Mouse (Mus musculus): ENCODE data around the gene Vmn1r218. TPM values are rescaled to one million over a fixed set of nuclear protein-coding genes. Genes with fewer than 3 reads are reported as not detected.
"Not testable (repeated sequence)": the region's sequence is repeated elsewhere in the genome, so short reads cannot be mapped to it uniquely, and the experiment has no call there.

Gene Vmn1r218
- polyA plus RNA-seq, 1 experiment from 2014 or later = not detected

DNA sequence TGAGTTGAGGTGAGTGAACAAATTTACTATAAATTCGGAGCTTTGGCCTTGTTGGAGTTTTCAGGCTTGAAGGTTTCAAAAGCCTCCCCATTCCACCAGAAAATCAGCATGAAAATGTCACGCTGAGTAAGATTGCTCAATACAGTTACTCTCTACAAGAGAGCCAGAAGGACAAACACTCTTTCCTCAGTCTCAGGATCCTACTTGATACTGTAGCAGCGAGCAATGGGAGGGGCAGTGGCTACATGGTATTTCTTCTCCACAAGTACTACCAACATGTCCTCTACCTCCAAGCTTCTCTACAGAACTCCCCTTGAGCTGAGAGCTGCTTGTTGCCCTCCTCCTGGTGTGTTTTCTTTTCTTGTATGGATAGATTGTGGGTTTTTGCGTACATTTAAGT lies 33.5 kb downstream of the Vmn1r218 start:
- H3K9ac ChIP-seq (ENCODE audit: low read length); H3K4me1 ChIP-seq (ENCODE audit: control insufficient read depth in 2 of 2, insufficient read depth in 2 of 2, low read length in 2 of 2); H3K36me3 ChIP-seq (ENCODE audit: control insufficient read depth, insufficient read depth, low read length); H3K9me3 ChIP-seq (ENCODE audit: control insufficient read depth, low read length); H3K27me3 ChIP-seq (ENCODE audit: control insufficient read depth, insufficient read depth, low read length); H3K4me3 ChIP-seq (ENCODE audit: control insufficient read depth in 1 of 2, insufficient read depth in 1 of 2, low read depth in 1 of 2, low read length in 2 of 2); ATAC-seq (ENCODE audit: insufficient number of reproducible peaks, insufficient read depth, low FRiP score, low read depth); H3K4me2 ChIP-seq (ENCODE audit: low read length); H3K27ac ChIP-seq (replicated peaks in 1 of 2; ENCODE audit: control insufficient read depth in 1 of 2, insufficient read depth in 1 of 2, low read depth in 2 of 2, low read length in 2 of 2): not testable (repeated sequence)
- WGBS = 85% methylated on average over 4 of the region's 4 CpGs

- Histone ChIP-seq H3K27ac (replicated peaks in 1 of 2; ENCODE audit: control insufficient read depth in 1 of 2, insufficient read depth in 1 of 2, low read depth in 2 of 2, low read length in 2 of 2) (no peak within 1 kb of the TSS), H3K4me1 (ENCODE audit: control insufficient read depth in 2 of 2, insufficient read depth in 2 of 2, low read length in 2 of 2) (no peaks in the 10 kb centered on the region), H3K36me3 (ENCODE audit: control insufficient read depth, insufficient read depth, low read length) (no peaks in the 10 kb centered on the region), H3K4me3 (ENCODE audit: control insufficient read depth in 1 of 2, insufficient read depth in 1 of 2, low read depth in 1 of 2, low read length in 2 of 2) (no peak within 1 kb of the TSS), H3K9ac (ENCODE audit: low read length) (no peak within 1 kb of the TSS), H3K4me2 (ENCODE audit: low read length) (no peak within 1 kb of the TSS), H3K9me3 (ENCODE audit: control insufficient read depth, low read length) (no peaks in the 10 kb centered on the region), H3K27me3 (ENCODE audit: control insufficient read depth, insufficient read depth, low read length) (no peaks in the 10 kb centered on the region)
- ATAC-seq (ENCODE audit: insufficient number of reproducible peaks, insufficient read depth, low FRiP score, low read depth) = no peak
- WGBS = 67% methylated on average over 2 of the region's 2 CpGs
Observed at GRCm38 (mm10) chr13:23187875-23188274, 54.9 kb downstream of the Vmn1r218 start, which contains the start of gene Vmn1r220. Vmn1r220 (minus strand) TSS chr13:23187975.

Other genes starting within 250 kb of the Vmn1r218 start
- not detected in 2 replicates for gene Vmn1r212, start 248.9 kb upstream of the Vmn1r218 start, polyA plus RNA-seq (2014; fragmentation: Nextera tagmentation; extraction: Ambion mirVana)
- not detected in 2 replicates for gene Vmn1r213, start 125.5 kb upstream of the Vmn1r218 start, polyA plus RNA-seq (2014; fragmentation: Nextera tagmentation; extraction: Ambion mirVana)
- not detected in 2 replicates for gene Vmn1r214, start 102.7 kb upstream of the Vmn1r218 start, polyA plus RNA-seq (2014; fragmentation: Nextera tagmentation; extraction: Ambion mirVana)
- gene Vmn1r215, start 65.1 kb upstream of the Vmn1r218 start, polyA plus RNA-seq (2014; fragmentation: Nextera tagmentation; extraction: Ambion mirVana) = not detected in 2 replicates
- gene Vmn1r217, start 14.9 kb upstream of the Vmn1r218 start, polyA plus RNA-seq (2014; fragmentation: Nextera tagmentation; extraction: Ambion mirVana) = not detected in 2 replicates
- not detected in 2 replicates for gene Vmn1r219, start 26.2 kb downstream of the Vmn1r218 start, polyA plus RNA-seq (2014; fragmentation: Nextera tagmentation; extraction: Ambion mirVana)
- gene Vmn1r220, start 54.8 kb downstream of the Vmn1r218 start, polyA plus RNA-seq (2014; fragmentation: Nextera tagmentation; extraction: Ambion mirVana) = not detected in 2 replicates
- gene Vmn1r221, start 81.0 kb downstream of the Vmn1r218 start, polyA plus RNA-seq (2014; fragmentation: Nextera tagmentation; extraction: Ambion mirVana) = not detected in 2 replicates
- not detected in 2 replicates for gene Vmn1r222, start 102.8 kb downstream of the Vmn1r218 start, polyA plus RNA-seq (2014; fragmentation: Nextera tagmentation; extraction: Ambion mirVana)
- not detected in 2 replicates for gene Vmn1r223, start 114.0 kb downstream of the Vmn1r218 start, polyA plus RNA-seq (2014; fragmentation: Nextera tagmentation; extraction: Ambion mirVana)
- gene Zfp322a, start 236.1 kb downstream of the Vmn1r218 start, polyA plus RNA-seq (2014; fragmentation: Nextera tagmentation; extraction: Ambion mirVana) = 39.5 and 41.0 TPM in 2 replicates

Measured in heart, embryonic 14.5 days (tissue).